Mouse (Mus musculus) lung, embryonic 16.5 days (tissue): Measurements from ENCODE around the gene Rhcg. TPM values are rescaled to one million over a fixed set of nuclear protein-coding genes. Genes with fewer than 3 reads are reported as not detected.

ENCODE experiments used
- ATAC-seq: fragments of 200-750 bp; cut with Nextera tagmentation; 2 replicates; pipeline ENCODE4 v1.8.0; 2017; ENCODE audit warnings: low read depth, mild to moderate bottlenecking, moderate library complexity
- H3K27ac ChIP-seq: fragments of 300-500 bp; sonication (generic); 2 replicates; pipeline ENCODE4 v1.5.1; 2014; ENCODE audit warnings: mild to moderate bottlenecking, control low read depth, low read length
- H3K27me3 ChIP-seq: fragments of 300-500 bp; sonication (generic); 2 replicates; pipeline ENCODE4 v1.6.1; 2014; ENCODE audit warnings: low read depth, low read length, mixed read lengths; ENCODE audit not compliant: control insufficient read depth, insufficient read depth
- H3K36me3 ChIP-seq: fragments of 300-500 bp; sonication (generic); 2 replicates; pipeline ENCODE4 v1.6.1; 2014; ENCODE audit warnings: low read length; ENCODE audit not compliant: control insufficient read depth, insufficient read depth
- H3K4me1 ChIP-seq: fragments of 300-500 bp; sonication (generic); replicated peaks from 2 replicates; pipeline ENCODE4 v1.6.1; 2014; ENCODE audit warnings: low read length, mixed read lengths; ENCODE audit not compliant: control insufficient read depth, insufficient read depth
- H3K4me2 ChIP-seq: fragments of 300-500 bp; sonication (generic); 2 replicates; pipeline ENCODE4 v1.6.1; 2014; ENCODE audit warnings: low read depth, low read length, control low read depth
- H3K4me3 ChIP-seq: fragments of 300-500 bp; sonication (generic); 2 replicates; pipeline ENCODE4 v1.5.1; 2014; ENCODE audit warnings: mild to moderate bottlenecking, low read length, control low read depth
- H3K9ac ChIP-seq: fragments of 300-500 bp; sonication (generic); 2 replicates; pipeline ENCODE4 v1.6.1; 2014; ENCODE audit warnings: low read length, control low read depth
- H3K9me3 ChIP-seq: fragments of 300-500 bp; sonication (generic); 2 replicates; pipeline ENCODE4 v1.6.1; 2016; ENCODE audit warnings: low read length; ENCODE audit not compliant: control insufficient read depth
- WGBS: fragments of 180-500 bp; shearing (Covaris S2); extraction: QIAGEN DNeasy Blood & Tissue Kit; methylation state at CpG from one replicate; pipeline ENCODE4 v1.1.7; 2014; 5-methylcytosine and 5-hydroxymethylcytosine counted together
- polyA plus RNA-seq: library from polyadenylated mRNA; unstranded; fragments of >200 nt; fragmentation: Nextera tagmentation; extraction: Ambion mirVana; gene quantifications from 2 replicates; pipeline ENCODE4 v1.2.1, GENCODE M21; 2015

Gene Rhcg
- polyA plus RNA-seq, 1 experiment from 2014 or later, result 0.06 TPM

- no peak for ATAC-seq
- Histone ChIP-seq H3K4me2 (no peak overlapping the region), H3K9ac (no peak overlapping the region), H3K27ac (no peak overlapping the region), H3K4me3 (no peak overlapping the region), H3K4me1 (peaks cover 6% of the 10 kb centered on the region; the same call in 1 of the 2 replicates), H3K9me3 (no peaks in the 10 kb centered on the region), H3K36me3 (no peaks in the 10 kb centered on the region), H3K27me3 (peaks cover 21% of the 10 kb centered on the region)
- 71% methylated on average over 9 of the region's 9 CpGs for WGBS
These were observed 5.6 kb downstream of the Rhcg start for GRCm38 (mm10) chr7:79611901-79612300.

- Histone ChIP-seq H3K27ac (no peak overlapping the region), H3K4me1 (peaks cover 6% of the 10 kb centered on the region; the same call in 1 of the 2 replicates), H3K9ac (no peak overlapping the region), H3K9me3 (no peaks in the 10 kb centered on the region), H3K4me3 (peak overlapping the region; percentile 33), H3K36me3 (no peaks in the 10 kb centered on the region), H3K27me3 (peaks cover 16% of the 10 kb centered on the region), H3K4me2 (peak overlapping the region; percentile 63)
- 1% methylated on average over 25 of the region's 25 CpGs for WGBS
- peak; percentile 79 for ATAC-seq
These were observed 10.1 kb downstream of the Rhcg start for GRCm38 (mm10) chr7:79607263-79607921.

- H3K9ac ChIP-seq, result no peak overlapping the region
- 32% methylated on average over 3 of the region's 3 CpGs for WGBS
- H3K27ac ChIP-seq, result no peak overlapping the region
- ATAC-seq, result no peak
- no peaks in the 10 kb centered on the region for H3K36me3 ChIP-seq
- no peak overlapping the region for H3K4me3 ChIP-seq
- H3K4me2 ChIP-seq, result no peak overlapping the region
- H3K9me3 ChIP-seq, result no peaks in the 10 kb centered on the region
- H3K27me3 ChIP-seq, result peaks cover 18% of the 10 kb centered on the region
- peaks cover 6% of the 10 kb centered on the region; the same call in 1 of the 2 replicates for H3K4me1 ChIP-seq
These were observed 10.7 kb downstream of the Rhcg start for GRCm38 (mm10) chr7:79606766-79607165.

GRCm38 (mm10) chr7:79602006-79602405 is 15.5 kb downstream of the Rhcg start:
- 43% methylated on average over 8 of the region's 8 CpGs for WGBS
- Histone ChIP-seq H3K9ac (no peak overlapping the region), H3K9me3 (no peaks in the 10 kb centered on the region), H3K36me3 (no peaks in the 10 kb centered on the region), H3K4me2 (no peak overlapping the region), H3K4me1 (no peaks in the 10 kb centered on the region), H3K4me3 (no peak overlapping the region), H3K27me3 (peaks cover 26% of the 10 kb centered on the region), H3K27ac (no peak overlapping the region)
- no peak for ATAC-seq

GRCm38 (mm10) chr7:79600122-79600521 is 17.3 kb downstream of the Rhcg start:
- H3K36me3 ChIP-seq, result no peaks in the 10 kb centered on the region
- no peaks in the 10 kb centered on the region for H3K9me3 ChIP-seq
- no peak overlapping the region for H3K4me3 ChIP-seq
- no peak overlapping the region for H3K4me2 ChIP-seq
- no peak overlapping the region for H3K27ac ChIP-seq
- H3K9ac ChIP-seq, result no peak overlapping the region
- H3K4me1 ChIP-seq, result no peaks in the 10 kb centered on the region
- H3K27me3 ChIP-seq, result peaks cover 31% of the 10 kb centered on the region
- WGBS, result 69% methylated on average over 10 of the region's 10 CpGs
- no peak for ATAC-seq

- no peak overlapping the region for H3K9ac ChIP-seq
- H3K4me2 ChIP-seq, result no peak overlapping the region
- no peaks in the 10 kb centered on the region for H3K36me3 ChIP-seq
- 10% methylated on average over 7 of the region's 7 CpGs for WGBS
- peaks cover 6% of the 10 kb centered on the region; the same call in 1 of the 2 replicates for H3K4me1 ChIP-seq
- no peak for ATAC-seq
- H3K9me3 ChIP-seq, result no peaks in the 10 kb centered on the region
- H3K27me3 ChIP-seq, result peaks cover 71% of the 10 kb centered on the region
- H3K27ac ChIP-seq, result no peak overlapping the region
- H3K4me3 ChIP-seq, result no peak overlapping the region
These were observed 22.6 kb downstream of the Rhcg start for GRCm38 (mm10) chr7:79594854-79595253.

GRCm38 (mm10) chr7:79591812-79592731 is 25.4 kb downstream of the Rhcg start:
- Histone ChIP-seq H3K9ac (no peak overlapping the region; the same call in 1 of the 2 replicates), H3K4me1 (peaks cover 6% of the 10 kb centered on the region; the same call in 1 of the 2 replicates), H3K36me3 (no peaks in the 10 kb centered on the region), H3K4me3 (peak overlapping the region; percentile 41), H3K27ac (no peak overlapping the region), H3K9me3 (peaks cover 3% of the 10 kb centered on the region; the same call in 1 of the 2 replicates), H3K27me3 (peaks cover 66% of the 10 kb centered on the region), H3K4me2 (peak overlapping the region; percentile 61)
- 1% methylated on average over 40 of the region's 42 CpGs for WGBS
- ATAC-seq, result peak; percentile 60

GRCm38 (mm10) chr7:79590560-79591110 is 26.8 kb downstream of the Rhcg start:
- Histone ChIP-seq H3K4me3 (no peak overlapping the region), H3K27ac (no peak overlapping the region), H3K27me3 (peaks cover 60% of the 10 kb centered on the region), H3K36me3 (no peaks in the 10 kb centered on the region), H3K4me1 (peaks cover 6% of the 10 kb centered on the region; the same call in 1 of the 2 replicates), H3K9me3 (peaks cover 3% of the 10 kb centered on the region; the same call in 1 of the 2 replicates), H3K4me2 (no peak overlapping the region), H3K9ac (no peak overlapping the region)
- 9% methylated on average over 3 of the region's 3 CpGs for WGBS
- ATAC-seq, result no peak
